Mouse (Mus musculus): ENCODE results near the gene H2-DMb2. TPM values are rescaled to one million over a fixed set of nuclear protein-coding genes. Genes with fewer than 3 reads are reported as not detected.

H2-DMb2 gene
- polyA plus RNA-seq, 1 experiment, result 0.52 TPM

GRCm38 (mm10) chr17:34101604-34102032 is 41.5 kb upstream of the H2-DMb2 start:
- no peaks in the 10 kb centered on the region for H3K4me1 ChIP-seq (ENCODE audit: control insufficient read depth, insufficient read depth, low read length)
- 2% methylated on average over 12 of the region's 12 CpGs for WGBS
- no peak overlapping the region for H3K27ac ChIP-seq (ENCODE audit: insufficient read depth, low read length)
- H3K4me3 ChIP-seq (replicated peaks; ENCODE audit: insufficient read depth, low read depth, low read length), result peak overlapping the region; percentile 11
- TF ChIP-seq POLR2A (IDR thresholded peaks at IDR 0.05; ENCODE audit: borderline replicate concordance, insufficient read depth, low read length) (no peak), CTCF (IDR thresholded peaks at IDR 0.05; ENCODE audit: borderline replicate concordance, insufficient read depth, low read depth, low read length) (peak; percentile 78)
- H3K27me3 ChIP-seq (ENCODE audit: control insufficient read depth, insufficient read depth, low read length), result no peaks in the 10 kb centered on the region; the same call in 1 of the 2 replicates
- peak; percentile 80 to 90 for DNase-seq

GRCm38 (mm10) chr17:34102831-34103230 is 40.3 kb upstream of the H2-DMb2 start:
- no peak overlapping the region for H3K4me3 ChIP-seq (replicated peaks; ENCODE audit: insufficient read depth, low read depth, low read length)
- no peaks in the 10 kb centered on the region; the same call in 1 of the 2 replicates for H3K27me3 ChIP-seq (ENCODE audit: control insufficient read depth, insufficient read depth, low read length)
- H3K4me1 ChIP-seq (ENCODE audit: control insufficient read depth, insufficient read depth, low read length), result no peaks in the 10 kb centered on the region
- 83% methylated on average over 6 of the region's 6 CpGs for WGBS
- H3K27ac ChIP-seq (ENCODE audit: insufficient read depth, low read length), result no peak overlapping the region
- no peak for DNase-seq
- no peak for TF ChIP-seq POLR2A (IDR thresholded peaks at IDR 0.05; ENCODE audit: borderline replicate concordance, insufficient read depth, low read length)
- TF ChIP-seq CTCF (IDR thresholded peaks at IDR 0.05; ENCODE audit: borderline replicate concordance, insufficient read depth, low read depth, low read length), result no peak

- 86% methylated on average over 9 of the region's 9 CpGs for WGBS
- H3K4me1 ChIP-seq (ENCODE audit: control insufficient read depth, insufficient read depth, low read length), result no peaks in the 10 kb centered on the region
- no peaks in the 10 kb centered on the region; the same call in 1 of the 2 replicates for H3K27me3 ChIP-seq (ENCODE audit: control insufficient read depth, insufficient read depth, low read length)
- TF ChIP-seq CTCF (IDR thresholded peaks at IDR 0.05; ENCODE audit: borderline replicate concordance, insufficient read depth, low read depth, low read length), result no peak
- TF ChIP-seq POLR2A (IDR thresholded peaks at IDR 0.05; ENCODE audit: borderline replicate concordance, insufficient read depth, low read length), result no peak
- DNase-seq, result no peak
- H3K4me3 ChIP-seq (replicated peaks; ENCODE audit: insufficient read depth, low read depth, low read length), result no peak overlapping the region
- no peak overlapping the region for H3K27ac ChIP-seq (ENCODE audit: insufficient read depth, low read length)
Observed at GRCm38 (mm10) chr17:34104804-34105203, 38.3 kb upstream of the H2-DMb2 start.

- 85% methylated on average over 7 of the region's 7 CpGs for WGBS
- no peak for DNase-seq
- Histone ChIP-seq H3K27me3 (ENCODE audit: control insufficient read depth, insufficient read depth, low read length) (no peaks in the 10 kb centered on the region; the same call in 1 of the 2 replicates), H3K4me3 (replicated peaks; ENCODE audit: insufficient read depth, low read depth, low read length) (no peak overlapping the region), H3K4me1 (ENCODE audit: control insufficient read depth, insufficient read depth, low read length) (no peaks in the 10 kb centered on the region), H3K27ac (ENCODE audit: insufficient read depth, low read length) (no peak overlapping the region)
- no peak for TF ChIP-seq POLR2A (IDR thresholded peaks at IDR 0.05; ENCODE audit: borderline replicate concordance, insufficient read depth, low read length)
- no peak for TF ChIP-seq CTCF (IDR thresholded peaks at IDR 0.05; ENCODE audit: borderline replicate concordance, insufficient read depth, low read depth, low read length)
Observed at GRCm38 (mm10) chr17:34106555-34106954, 36.6 kb upstream of the H2-DMb2 start.

GRCm38 (mm10) chr17:34107109-34107867 is 35.8 kb upstream of the H2-DMb2 start:
- Histone ChIP-seq H3K4me3 (replicated peaks; ENCODE audit: insufficient read depth, low read depth, low read length) (no peak overlapping the region), H3K27me3 (ENCODE audit: control insufficient read depth, insufficient read depth, low read length) (no peaks in the 10 kb centered on the region; the same call in 1 of the 2 replicates), H3K27ac (ENCODE audit: insufficient read depth, low read length) (no peak overlapping the region), H3K4me1 (ENCODE audit: control insufficient read depth, insufficient read depth, low read length) (no peaks in the 10 kb centered on the region)
- 70% methylated on average over 7 of the region's 7 CpGs for WGBS
- TF ChIP-seq POLR2A (IDR thresholded peaks at IDR 0.05; ENCODE audit: borderline replicate concordance, insufficient read depth, low read length) (no peak), CTCF (IDR thresholded peaks at IDR 0.05; ENCODE audit: borderline replicate concordance, insufficient read depth, low read depth, low read length) (no peak)
- no peak for DNase-seq

- H3K27ac ChIP-seq (ENCODE audit: insufficient read depth, low read length), result no peak overlapping the region
- TF ChIP-seq CTCF (IDR thresholded peaks at IDR 0.05; ENCODE audit: borderline replicate concordance, insufficient read depth, low read depth, low read length) (no peak), POLR2A (IDR thresholded peaks at IDR 0.05; ENCODE audit: borderline replicate concordance, insufficient read depth, low read length) (no peak)
- no peaks in the 10 kb centered on the region; the same call in 1 of the 2 replicates for H3K27me3 ChIP-seq (ENCODE audit: control insufficient read depth, insufficient read depth, low read length)
- H3K4me3 ChIP-seq (replicated peaks; ENCODE audit: insufficient read depth, low read depth, low read length), result no peak overlapping the region
- DNase-seq, result no peak
- no peaks in the 10 kb centered on the region for H3K4me1 ChIP-seq (ENCODE audit: control insufficient read depth, insufficient read depth, low read length)
- WGBS, result 72% methylated on average over 5 of the region's 6 CpGs
Observed at GRCm38 (mm10) chr17:34108460-34108859, 34.6 kb upstream of the H2-DMb2 start.

GRCm38 (mm10) chr17:34109038-34109805 is 33.9 kb upstream of the H2-DMb2 start:
- no peak overlapping the region for H3K4me3 ChIP-seq (replicated peaks; ENCODE audit: insufficient read depth, low read depth, low read length)
- WGBS, result 68% methylated on average over 14 of the region's 14 CpGs
- no peaks in the 10 kb centered on the region; the same call in 1 of the 2 replicates for H3K27me3 ChIP-seq (ENCODE audit: control insufficient read depth, insufficient read depth, low read length)
- DNase-seq, result no peak
- H3K4me1 ChIP-seq (ENCODE audit: control insufficient read depth, insufficient read depth, low read length), result no peaks in the 10 kb centered on the region
- H3K27ac ChIP-seq (ENCODE audit: insufficient read depth, low read length), result no peak overlapping the region
- TF ChIP-seq CTCF (IDR thresholded peaks at IDR 0.05; ENCODE audit: borderline replicate concordance, insufficient read depth, low read depth, low read length), result peak; percentile 14; the same call in 1 of the 2 replicates
- no peak for TF ChIP-seq POLR2A (IDR thresholded peaks at IDR 0.05; ENCODE audit: borderline replicate concordance, insufficient read depth, low read length)

Data from cerebellum, adult 2 months (tissue).